Mouse (Mus musculus): ENCODE measurements around the gene Adamts20. TPM values are rescaled to one million over a fixed set of nuclear protein-coding genes. Genes with fewer than 3 reads are reported as not detected.

The Adamts20 gene
- polyA plus RNA-seq, 1 experiment = not detected

GRCm38 (mm10) chr15:94287495-94287894, 177.7 kb downstream of the Adamts20 start:
- H3K36me3 ChIP-seq (ENCODE audit: control insufficient read depth, insufficient read depth) = no peaks in the 10 kb centered on the region
- H3ac ChIP-seq (ENCODE audit: control insufficient read depth, insufficient read length) = no peak overlapping the region
- H3K27me3 ChIP-seq (ENCODE audit: control insufficient read depth, insufficient read depth, insufficient read length) = no peaks in the 10 kb centered on the region
- TF ChIP-seq POLR2A (IDR thresholded peaks at IDR 0.05; ENCODE audit: insufficient read length, low read depth) = no peak
- TF ChIP-seq TCF12 (IDR thresholded peaks at IDR 0.05; ENCODE audit: insufficient read depth, poor library complexity, severe bottlenecking) = no peak
- no peak for TF ChIP-seq SRF (IDR thresholded peaks at IDR 0.05; ENCODE audit: control insufficient read depth, insufficient read length, low read depth)
- no peak for TF ChIP-seq E2F4 (IDR thresholded peaks at IDR 0.05; ENCODE audit: insufficient read depth)
- no peak for TF ChIP-seq REST (IDR thresholded peaks at IDR 0.05; ENCODE audit: insufficient read depth, insufficient read length)
- no peak for TF ChIP-seq CEBPB (IDR thresholded peaks at IDR 0.05; ENCODE audit: insufficient read depth, poor library complexity, severe bottlenecking)
- no peak for TF ChIP-seq TCF3 (IDR thresholded peaks at IDR 0.05; ENCODE audit: insufficient read length, low read depth)
- no peak for TF ChIP-seq MYOG (IDR thresholded peaks at IDR 0.05; ENCODE audit: control insufficient read depth in 1 of 3, insufficient read depth in 1 of 3, insufficient read length in 2 of 3, low read depth in 2 of 3)
- no peak for TF ChIP-seq USF1 (IDR thresholded peaks at IDR 0.05; ENCODE audit: low read depth)
- TF ChIP-seq MAX (IDR thresholded peaks at IDR 0.05; ENCODE audit: low read depth) = no peak
- no peak for TF ChIP-seq MYOD1 (IDR thresholded peaks at IDR 0.05; ENCODE audit: control insufficient read depth in 1 of 3, insufficient read length in 2 of 3, low read depth in 2 of 3)
- TF ChIP-seq POLR2AphosphoS2 (IDR thresholded peaks at IDR 0.05; ENCODE audit: insufficient read length, low read depth) = no peak
- H3K79me2 ChIP-seq (ENCODE audit: control insufficient read depth, insufficient read depth) = no peaks in the 10 kb centered on the region
- H3K4me2 ChIP-seq (ENCODE audit: low read depth) = no peak overlapping the region
- no peak overlapping the region for H3K4me3 ChIP-seq

- Histone ChIP-seq H3K4me3 (no peak overlapping the region), H3K79me2 (ENCODE audit: control insufficient read depth, insufficient read depth) (no peaks in the 10 kb centered on the region), H3K27me3 (ENCODE audit: control insufficient read depth, insufficient read depth, insufficient read length) (no peaks in the 10 kb centered on the region), H3K4me2 (ENCODE audit: low read depth) (no peak overlapping the region), H3K36me3 (ENCODE audit: control insufficient read depth, insufficient read depth) (no peaks in the 10 kb centered on the region), H3ac (ENCODE audit: control insufficient read depth, insufficient read length) (no peak overlapping the region)
- no peak for TF ChIP-seq MYOG (IDR thresholded peaks at IDR 0.05; ENCODE audit: control insufficient read depth in 1 of 3, insufficient read depth in 1 of 3, insufficient read length in 2 of 3, low read depth in 2 of 3)
- TF ChIP-seq POLR2A (IDR thresholded peaks at IDR 0.05; ENCODE audit: insufficient read length, low read depth) = no peak
- no peak for TF ChIP-seq MAX (IDR thresholded peaks at IDR 0.05; ENCODE audit: low read depth)
- no peak for TF ChIP-seq TCF3 (IDR thresholded peaks at IDR 0.05; ENCODE audit: insufficient read length, low read depth)
- no peak for TF ChIP-seq POLR2AphosphoS2 (IDR thresholded peaks at IDR 0.05; ENCODE audit: insufficient read length, low read depth)
- no peak for TF ChIP-seq MYOD1 (IDR thresholded peaks at IDR 0.05; ENCODE audit: control insufficient read depth in 1 of 3, insufficient read length in 2 of 3, low read depth in 2 of 3)
- TF ChIP-seq CEBPB (IDR thresholded peaks at IDR 0.05; ENCODE audit: insufficient read depth, poor library complexity, severe bottlenecking) = no peak
- no peak for TF ChIP-seq TCF12 (IDR thresholded peaks at IDR 0.05; ENCODE audit: insufficient read depth, poor library complexity, severe bottlenecking)
- TF ChIP-seq E2F4 (IDR thresholded peaks at IDR 0.05; ENCODE audit: insufficient read depth) = no peak
- no peak for TF ChIP-seq USF1 (IDR thresholded peaks at IDR 0.05; ENCODE audit: low read depth)
- TF ChIP-seq REST (IDR thresholded peaks at IDR 0.05; ENCODE audit: insufficient read depth, insufficient read length) = no peak
- no peak for TF ChIP-seq SRF (IDR thresholded peaks at IDR 0.05; ENCODE audit: control insufficient read depth, insufficient read length, low read depth)
These were observed 188.8 kb downstream of the Adamts20 start for GRCm38 (mm10) chr15:94276418-94276817.

- Histone ChIP-seq H3K79me2 (ENCODE audit: control insufficient read depth, insufficient read depth) (no peaks in the 10 kb centered on the region), H3K27me3 (ENCODE audit: control insufficient read depth, insufficient read depth, insufficient read length) (no peaks in the 10 kb centered on the region), H3ac (ENCODE audit: control insufficient read depth, insufficient read length) (no peak overlapping the region), H3K4me2 (ENCODE audit: low read depth) (no peak overlapping the region), H3K4me3 (no peak overlapping the region), H3K36me3 (ENCODE audit: control insufficient read depth, insufficient read depth) (no peaks in the 10 kb centered on the region)
- TF ChIP-seq E2F4 (IDR thresholded peaks at IDR 0.05; ENCODE audit: insufficient read depth) (no peak), CEBPB (IDR thresholded peaks at IDR 0.05; ENCODE audit: insufficient read depth, poor library complexity, severe bottlenecking) (no peak), USF1 (IDR thresholded peaks at IDR 0.05; ENCODE audit: low read depth) (no peak), MAX (IDR thresholded peaks at IDR 0.05; ENCODE audit: low read depth) (no peak), TCF3 (IDR thresholded peaks at IDR 0.05; ENCODE audit: insufficient read length, low read depth) (no peak), REST (IDR thresholded peaks at IDR 0.05; ENCODE audit: insufficient read depth, insufficient read length) (no peak), SRF (IDR thresholded peaks at IDR 0.05; ENCODE audit: control insufficient read depth, insufficient read length, low read depth) (no peak), TCF12 (IDR thresholded peaks at IDR 0.05; ENCODE audit: insufficient read depth, poor library complexity, severe bottlenecking) (no peak), POLR2A (IDR thresholded peaks at IDR 0.05; ENCODE audit: insufficient read length, low read depth) (no peak), MYOG (IDR thresholded peaks at IDR 0.05; ENCODE audit: control insufficient read depth in 1 of 3, insufficient read depth in 1 of 3, insufficient read length in 2 of 3, low read depth in 2 of 3) (no peak), MYOD1 (IDR thresholded peaks at IDR 0.05; ENCODE audit: control insufficient read depth in 1 of 3, insufficient read length in 2 of 3, low read depth in 2 of 3) (no peak)
These were observed 199.6 kb downstream of the Adamts20 start for GRCm38 (mm10) chr15:94265630-94266029.

GRCm38 (mm10) chr15:94264497-94264879, 200.7 kb downstream of the Adamts20 start:
- no peak for TF ChIP-seq MYOG (IDR thresholded peaks at IDR 0.05; ENCODE audit: control insufficient read depth in 1 of 3, insufficient read depth in 1 of 3, insufficient read length in 2 of 3, low read depth in 2 of 3)
- TF ChIP-seq CEBPB (IDR thresholded peaks at IDR 0.05; ENCODE audit: insufficient read depth, poor library complexity, severe bottlenecking) = no peak
- no peak for TF ChIP-seq POLR2A (IDR thresholded peaks at IDR 0.05; ENCODE audit: insufficient read length, low read depth)
- no peak for TF ChIP-seq USF1 (IDR thresholded peaks at IDR 0.05; ENCODE audit: low read depth)
- TF ChIP-seq TCF12 (IDR thresholded peaks at IDR 0.05; ENCODE audit: insufficient read depth, poor library complexity, severe bottlenecking) = no peak
- no peak for TF ChIP-seq REST (IDR thresholded peaks at IDR 0.05; ENCODE audit: insufficient read depth, insufficient read length)
- TF ChIP-seq POLR2AphosphoS2 (IDR thresholded peaks at IDR 0.05; ENCODE audit: insufficient read length, low read depth) = no peak
- TF ChIP-seq SRF (IDR thresholded peaks at IDR 0.05; ENCODE audit: control insufficient read depth, insufficient read length, low read depth) = no peak
- no peak for TF ChIP-seq TCF3 (IDR thresholded peaks at IDR 0.05; ENCODE audit: insufficient read length, low read depth)
- TF ChIP-seq MAX (IDR thresholded peaks at IDR 0.05; ENCODE audit: low read depth) = no peak
- Histone ChIP-seq H3K36me3 (ENCODE audit: control insufficient read depth, insufficient read depth) (no peaks in the 10 kb centered on the region), H3K27me3 (ENCODE audit: control insufficient read depth, insufficient read depth, insufficient read length) (no peaks in the 10 kb centered on the region), H3ac (ENCODE audit: control insufficient read depth, insufficient read length) (no peak overlapping the region), H3K4me2 (ENCODE audit: low read depth) (no peak overlapping the region), H3K79me2 (ENCODE audit: control insufficient read depth, insufficient read depth) (no peaks in the 10 kb centered on the region), H3K4me3 (no peak overlapping the region)
